Mouse (Mus musculus): ENCODE results near the gene Defb25.
A peak's percentile ranks its signal among the peaks of the same experiment; 100 is the strongest.
"Not testable (repeated sequence)": the region's sequence is repeated elsewhere in the genome, so short reads cannot be mapped to it uniquely, and the experiment has no call there.

The Defb25 gene

DNA sequence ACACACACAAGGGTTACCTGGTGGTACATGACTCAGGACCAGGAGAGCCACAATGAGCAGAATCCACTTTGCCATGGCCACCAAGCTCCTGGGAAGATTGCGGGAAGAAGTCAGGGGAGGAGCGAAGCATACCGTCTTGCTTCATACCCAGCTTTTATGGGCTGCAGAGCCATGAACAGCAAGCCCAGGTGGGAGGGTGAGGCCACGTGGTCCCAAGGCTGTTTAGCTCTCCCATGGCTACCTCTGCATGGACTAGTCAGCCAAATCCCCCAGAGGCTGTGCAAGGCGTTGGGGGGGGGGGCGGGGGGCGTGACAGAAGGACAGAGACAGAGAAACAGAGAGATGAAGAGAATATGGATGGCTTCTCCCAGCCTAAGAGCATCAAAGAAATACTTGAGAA lies at the start of gene Defb25:
TSS of gene Defb25 (minus strand) at position 101 of the 400 bp plus-strand sequence.
- DNase-seq: no peak

DNA sequence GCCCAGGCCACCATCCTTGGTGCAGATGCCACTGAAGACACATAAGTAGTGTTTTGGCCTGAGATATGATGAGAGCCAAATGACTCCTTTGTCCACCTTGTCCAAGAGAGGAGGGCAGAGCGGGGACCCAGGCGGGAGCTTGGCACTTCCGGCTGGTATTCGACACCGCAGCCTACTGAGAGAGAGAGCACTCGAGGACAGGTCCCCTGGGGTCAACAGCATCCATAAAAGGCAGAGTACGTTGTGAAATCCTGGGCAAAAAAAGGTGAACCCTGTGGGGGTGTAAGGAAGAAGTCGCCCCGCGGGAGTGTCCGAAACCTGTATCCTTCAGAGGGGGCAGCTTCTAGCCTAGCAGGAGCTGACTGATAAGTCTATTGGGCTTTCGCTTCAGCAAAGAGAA lies 49.3 kb upstream of the Defb25 start:
- peak; percentile 58 for DNase-seq

DNA sequence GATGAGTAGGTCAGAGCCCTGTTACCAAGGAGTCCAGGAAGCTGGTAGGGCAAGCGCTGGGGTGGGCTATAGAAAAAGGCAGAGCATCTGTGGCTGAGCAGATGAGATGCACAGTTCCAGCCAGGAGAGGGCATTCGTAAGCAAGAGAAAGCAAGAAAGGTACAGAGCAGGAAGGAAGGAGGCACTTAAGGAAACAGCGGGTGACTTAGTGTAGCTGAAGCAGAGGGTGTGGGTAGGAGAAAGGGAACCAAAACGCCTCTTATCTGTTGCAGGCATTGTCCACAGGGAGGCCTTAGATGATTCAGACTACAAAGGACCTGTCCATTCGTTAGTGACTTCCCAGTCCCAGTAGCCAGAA lies 48.8 kb upstream of the Defb25 start:
- DNase-seq: peak; percentile 49 to 69

DNA sequence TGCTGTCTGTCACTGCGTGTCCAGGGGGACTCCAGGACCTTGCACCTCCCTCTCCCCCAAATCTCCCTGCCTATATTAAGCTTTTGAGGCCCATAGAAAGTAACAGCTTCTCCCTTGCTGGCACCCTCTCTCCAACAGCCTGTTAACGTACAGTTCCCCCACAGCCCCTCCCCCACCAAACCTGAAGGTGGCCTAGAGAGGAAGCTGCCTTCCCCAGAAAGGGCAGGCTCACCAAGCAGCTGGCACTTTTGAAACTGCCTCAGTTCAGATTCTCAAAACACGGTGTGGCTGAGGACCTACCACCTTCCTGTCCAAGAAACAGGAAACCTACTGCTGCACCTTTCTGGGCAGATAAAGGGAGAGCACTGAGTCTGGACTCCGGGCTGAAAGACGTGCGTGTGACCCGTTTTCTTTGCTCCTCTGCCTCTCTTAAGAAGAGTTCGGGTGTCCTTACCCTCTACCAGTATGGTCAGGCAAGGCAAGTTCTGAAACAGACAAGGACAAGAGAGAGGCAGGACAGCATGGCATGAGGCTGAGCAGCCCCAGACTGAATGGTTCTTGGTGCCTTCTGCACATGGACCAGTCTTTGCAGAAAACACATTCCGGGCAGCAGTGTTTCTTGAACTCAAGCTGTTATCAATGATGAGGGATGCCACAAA lies 48.3 kb upstream of the Defb25 start:
- DNase-seq: peak; percentile 41 to 45

DNA sequence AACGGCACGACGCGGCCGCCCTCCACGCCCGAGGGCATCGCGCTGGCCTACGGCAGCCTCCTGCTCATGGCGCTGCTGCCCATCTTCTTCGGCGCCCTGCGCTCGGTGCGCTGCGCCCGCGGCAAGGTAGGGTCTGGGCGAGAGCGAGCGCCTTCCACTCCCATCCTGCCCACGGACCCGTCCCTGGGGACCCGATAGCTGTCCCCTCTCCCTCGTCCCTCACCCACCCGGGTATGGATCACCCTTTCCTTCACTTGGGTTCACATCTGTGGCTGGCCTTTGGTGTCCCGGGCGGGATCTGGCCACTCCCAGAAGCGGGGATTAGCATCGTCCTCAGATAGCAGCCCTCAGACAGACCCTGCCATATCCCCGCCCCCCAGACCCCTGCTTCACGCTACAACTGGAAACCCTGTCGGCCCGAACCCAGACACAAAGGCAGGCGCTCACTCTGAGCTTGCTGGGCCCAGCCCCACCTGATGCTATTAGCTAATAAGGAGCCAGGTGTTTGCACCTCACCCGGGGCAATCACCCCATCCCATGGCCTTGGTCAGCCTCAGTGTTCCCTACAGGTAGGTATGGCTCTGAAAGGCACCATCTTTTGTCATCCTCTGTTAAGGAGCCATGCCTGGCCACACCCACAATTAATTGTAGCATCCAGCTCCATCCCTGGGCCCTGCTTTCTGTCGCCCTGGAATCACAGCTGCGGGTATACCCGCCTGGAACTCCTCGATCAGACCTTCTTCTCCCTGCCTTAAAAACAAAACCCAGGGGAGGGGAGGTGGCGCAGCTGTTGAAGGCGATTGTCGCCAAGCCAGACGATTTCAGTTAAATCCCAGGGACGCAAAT lies 47.0 kb upstream of the Defb25 start:
- no peak for DNase-seq

DNA sequence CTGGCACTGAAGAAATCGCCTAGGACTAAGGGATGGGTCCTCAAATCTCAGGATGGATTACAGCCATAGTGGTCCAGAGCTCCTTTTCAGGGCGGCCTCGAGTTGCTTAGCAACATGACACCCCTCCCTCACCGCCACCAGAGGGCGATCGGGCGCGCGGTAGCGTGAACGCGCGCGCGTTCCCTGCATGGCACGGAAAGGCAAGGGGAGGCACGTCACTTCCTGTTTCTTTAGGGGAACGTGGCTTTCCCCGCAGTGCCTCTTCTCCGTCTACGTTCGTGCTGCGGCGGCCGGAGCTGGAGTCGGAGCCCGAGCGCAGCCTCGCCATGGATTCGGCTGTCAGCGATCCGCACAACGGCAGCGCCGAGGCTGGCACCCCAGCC lies 46.4 kb upstream of the Defb25 start, which contains the start of gene H13:
TSS of gene H13 (plus strand) at position 206 of the 383 bp plus-strand sequence.
- peak; percentile 88 to 92 for DNase-seq

DNA sequence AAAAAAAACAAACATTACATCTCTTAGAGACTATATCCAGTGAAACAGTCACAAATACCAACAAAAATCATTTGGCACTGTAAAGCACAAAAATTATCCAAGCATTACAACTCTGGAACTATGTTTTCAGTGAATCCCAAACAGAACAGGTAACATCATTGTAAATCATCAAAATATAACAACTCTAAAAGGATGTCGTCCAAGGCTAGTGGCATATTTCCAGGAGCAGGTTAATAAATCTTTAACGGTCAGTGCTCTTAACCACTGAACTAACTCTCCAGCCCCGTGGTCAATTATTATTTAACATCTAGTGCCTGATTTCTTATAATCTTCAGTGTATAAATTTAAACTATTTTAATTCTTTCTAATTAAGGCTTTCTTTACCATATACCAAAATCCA lies 43.3 kb upstream of the Defb25 start:
- not testable (repeated sequence) for DNase-seq

DNA sequence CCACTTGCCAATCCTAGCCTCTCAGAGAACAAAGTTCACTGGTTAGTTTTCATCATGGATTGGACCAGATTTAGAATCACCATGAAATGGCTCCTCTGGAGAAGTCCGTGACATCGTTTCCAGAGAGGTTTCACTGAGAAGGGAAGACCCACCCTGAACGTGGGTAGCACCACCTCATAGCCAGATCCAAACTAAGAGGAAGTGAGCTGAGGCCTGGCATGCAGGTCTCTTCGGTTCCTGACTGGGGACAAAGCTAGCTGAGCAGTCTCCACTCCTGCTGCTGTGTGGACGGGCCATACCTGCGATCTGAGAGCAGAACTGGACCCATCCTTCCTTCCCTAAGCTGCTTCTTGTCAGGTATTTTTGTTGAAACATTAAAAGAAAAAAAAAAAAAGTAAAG lies 38.3 kb upstream of the Defb25 start:
- DNase-seq: no peak

DNA sequence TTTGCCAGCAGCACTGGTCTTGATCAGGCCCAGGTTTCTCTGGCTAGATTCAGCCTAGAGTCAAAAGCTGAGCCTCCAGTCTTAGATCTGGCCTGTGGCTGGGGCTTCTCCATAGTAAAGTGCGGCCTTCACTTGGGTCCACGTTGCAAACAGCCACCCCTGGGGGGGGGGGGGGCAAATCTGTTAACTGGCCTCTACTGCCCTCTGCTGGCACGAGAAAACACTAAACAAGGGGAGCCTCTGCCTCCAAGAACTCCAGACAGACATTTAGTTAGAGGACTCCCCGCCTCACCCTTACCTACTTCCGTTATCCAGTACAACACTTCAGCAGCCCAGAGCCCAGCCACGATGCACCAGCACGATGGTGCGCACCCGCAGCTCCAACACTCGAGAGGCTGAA lies 34.5 kb upstream of the Defb25 start:
- DNase-seq: no peak

DNA sequence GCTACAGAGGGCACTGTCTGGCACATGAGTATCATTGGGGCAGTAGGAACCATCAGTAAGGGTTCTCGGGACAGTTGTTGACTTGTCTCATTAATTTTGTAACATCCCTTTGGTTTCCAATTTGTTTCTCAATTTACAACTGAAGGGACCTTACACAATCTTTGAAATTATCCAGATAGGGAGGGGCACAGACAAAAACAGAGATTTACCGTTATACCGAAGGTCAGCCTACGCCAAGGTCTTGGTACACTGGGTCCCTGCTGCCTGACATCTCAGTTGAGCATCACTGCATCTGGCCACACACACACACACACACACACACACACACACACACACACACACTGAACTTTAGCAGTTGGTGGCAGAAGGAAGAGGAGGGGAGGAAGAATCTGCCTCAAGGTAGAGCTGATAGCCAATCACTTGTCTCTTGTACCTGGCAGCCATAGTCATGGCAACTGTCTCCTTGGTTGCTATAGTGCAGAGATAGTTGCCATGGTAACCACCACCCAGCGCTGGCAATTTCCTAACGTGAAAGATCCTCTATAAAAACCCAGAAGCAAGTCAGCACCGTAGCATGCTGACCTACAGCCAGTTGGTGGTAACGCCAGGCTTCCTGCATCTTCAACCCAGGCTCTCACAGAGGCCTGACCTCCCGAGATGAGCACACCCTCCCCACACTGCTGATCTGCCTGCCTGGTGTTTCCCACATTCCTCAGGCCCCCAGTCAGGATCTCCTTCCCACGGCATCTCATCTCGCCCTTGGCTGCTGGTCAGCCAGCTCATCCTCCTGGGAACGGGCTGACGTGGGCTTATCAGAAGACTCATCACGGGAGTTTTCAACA lies 31.2 kb upstream of the Defb25 start:
- no peak for DNase-seq

DNA sequence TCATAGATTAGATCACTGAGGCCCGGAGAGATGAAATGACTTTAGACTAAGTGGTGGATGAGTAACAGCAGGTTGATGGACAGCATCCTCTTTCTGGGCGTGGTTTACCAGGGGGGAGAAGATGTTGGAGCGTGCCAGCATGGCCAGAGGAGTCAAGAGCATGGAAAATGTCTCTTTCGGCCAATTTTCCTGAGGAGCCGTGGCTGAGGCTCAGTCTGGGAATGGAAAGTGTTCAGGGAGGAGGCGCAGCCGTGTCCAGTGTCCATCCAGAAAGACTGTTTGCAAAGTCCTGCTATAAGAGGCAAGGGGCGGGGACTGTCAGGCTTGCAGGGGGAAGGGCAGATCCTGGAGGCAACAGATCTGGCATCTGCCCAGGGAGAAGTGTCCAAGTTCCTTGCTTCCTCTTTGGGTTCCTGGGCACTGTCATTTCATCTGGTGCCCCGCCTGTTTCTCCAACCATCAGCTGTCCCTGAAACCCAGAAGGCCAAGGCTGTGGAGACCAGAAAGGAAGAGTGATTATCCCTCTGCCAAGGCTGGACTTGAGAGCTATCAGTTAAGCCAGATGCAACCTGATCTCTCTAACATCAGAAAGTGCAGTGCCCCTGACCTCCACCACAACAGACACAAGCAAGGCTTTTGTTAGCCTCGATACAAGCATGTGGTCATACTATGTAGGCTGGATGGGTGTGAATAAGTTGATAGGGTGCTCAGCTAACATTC lies 30.2 kb upstream of the Defb25 start:
- DNase-seq: peak; percentile 73 to 75

DNA sequence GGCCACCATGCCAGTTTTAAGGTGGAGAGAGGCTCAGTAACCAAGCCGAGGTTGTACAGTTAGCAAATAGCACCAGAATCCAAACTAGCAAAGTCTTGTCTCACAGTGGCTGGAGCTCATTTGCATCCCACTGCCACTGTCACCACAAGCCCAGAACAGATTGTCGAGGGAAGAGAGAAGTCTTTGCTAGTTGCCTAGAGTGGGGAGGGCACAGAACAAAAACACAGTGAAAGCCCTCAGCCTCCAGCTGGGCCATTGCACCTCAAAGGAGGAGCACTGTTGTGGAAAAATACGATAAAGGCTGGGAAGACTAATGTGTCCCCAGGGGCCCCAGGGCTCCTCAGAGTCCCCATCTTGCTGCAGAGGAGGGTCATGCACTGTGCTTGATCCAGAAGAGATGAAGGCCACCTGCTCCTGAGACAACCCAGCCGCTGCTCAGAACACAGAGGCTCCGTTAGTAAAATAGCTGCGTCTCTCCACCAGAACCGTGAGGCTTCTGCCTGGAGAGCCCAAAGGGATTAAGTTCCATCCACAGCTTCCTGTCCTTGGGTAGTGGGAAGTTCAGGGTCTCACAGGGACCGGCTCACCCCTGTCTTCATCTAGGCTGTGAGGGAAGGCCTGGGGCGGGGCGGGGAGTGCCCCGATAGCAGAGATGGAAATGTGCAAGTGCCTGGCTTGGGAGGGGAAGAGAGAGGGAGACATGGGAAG lies 16.7 kb upstream of the Defb25 start:
- DNase-seq: peak in 1 of 2 experiments; percentile 33

DNA sequence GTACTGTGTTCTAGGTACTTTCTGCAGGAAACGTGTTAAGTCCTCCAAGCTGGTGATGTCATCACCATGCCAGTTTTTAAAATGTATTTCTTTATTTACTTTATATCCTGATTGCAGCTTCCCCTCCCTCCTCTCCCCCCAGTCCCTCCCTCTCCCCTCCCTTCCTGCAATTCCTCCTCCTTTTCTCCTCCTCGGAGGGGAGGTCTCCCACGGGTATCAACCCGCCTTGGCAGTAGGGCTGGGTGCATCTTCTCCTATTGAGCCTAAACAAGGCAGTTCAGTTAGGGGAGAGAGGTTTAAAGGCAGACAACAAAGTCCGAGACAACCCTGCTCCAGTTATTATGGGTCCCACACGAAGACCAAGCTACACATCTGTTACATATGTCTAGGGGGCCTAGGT lies 16.0 kb upstream of the Defb25 start:
- DNase-seq: no peak

DNA sequence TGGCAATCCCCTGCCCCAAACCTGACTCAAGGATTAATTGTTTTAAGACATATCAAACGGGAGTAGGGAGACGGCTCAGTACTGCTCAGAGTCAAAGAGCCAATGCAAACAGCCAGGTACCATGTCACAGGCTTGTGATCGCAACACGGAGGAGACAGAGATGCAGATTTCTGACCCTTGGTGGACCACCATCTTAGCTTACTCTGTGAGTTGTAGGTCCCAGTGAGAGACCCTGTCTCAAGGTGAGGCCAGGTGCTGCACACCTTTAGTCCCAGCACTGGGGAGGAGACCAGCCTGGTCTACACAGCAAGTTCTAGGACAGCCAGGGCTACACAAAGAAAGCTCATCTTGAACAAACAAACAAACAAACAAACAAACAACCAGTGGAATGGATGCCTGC lies 14.5 kb upstream of the Defb25 start:
- DNase-seq: no peak

DNA sequence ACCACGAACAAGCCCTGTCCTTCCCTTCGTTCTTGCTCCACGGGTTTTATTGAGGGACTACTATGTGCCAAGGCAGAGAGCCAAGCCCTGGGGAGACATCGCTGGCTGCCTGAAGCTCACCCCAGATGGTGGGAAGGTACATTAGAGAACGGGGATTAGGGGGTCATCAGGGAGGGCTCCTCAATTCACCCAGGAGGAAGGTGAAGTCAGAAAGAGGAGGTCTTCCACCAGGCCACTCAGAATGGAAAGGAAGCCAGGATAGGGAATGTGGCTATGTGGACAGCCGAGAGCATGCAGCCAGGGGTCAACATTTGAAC lies 14.1 kb upstream of the Defb25 start:
- no peak for DNase-seq

DNA sequence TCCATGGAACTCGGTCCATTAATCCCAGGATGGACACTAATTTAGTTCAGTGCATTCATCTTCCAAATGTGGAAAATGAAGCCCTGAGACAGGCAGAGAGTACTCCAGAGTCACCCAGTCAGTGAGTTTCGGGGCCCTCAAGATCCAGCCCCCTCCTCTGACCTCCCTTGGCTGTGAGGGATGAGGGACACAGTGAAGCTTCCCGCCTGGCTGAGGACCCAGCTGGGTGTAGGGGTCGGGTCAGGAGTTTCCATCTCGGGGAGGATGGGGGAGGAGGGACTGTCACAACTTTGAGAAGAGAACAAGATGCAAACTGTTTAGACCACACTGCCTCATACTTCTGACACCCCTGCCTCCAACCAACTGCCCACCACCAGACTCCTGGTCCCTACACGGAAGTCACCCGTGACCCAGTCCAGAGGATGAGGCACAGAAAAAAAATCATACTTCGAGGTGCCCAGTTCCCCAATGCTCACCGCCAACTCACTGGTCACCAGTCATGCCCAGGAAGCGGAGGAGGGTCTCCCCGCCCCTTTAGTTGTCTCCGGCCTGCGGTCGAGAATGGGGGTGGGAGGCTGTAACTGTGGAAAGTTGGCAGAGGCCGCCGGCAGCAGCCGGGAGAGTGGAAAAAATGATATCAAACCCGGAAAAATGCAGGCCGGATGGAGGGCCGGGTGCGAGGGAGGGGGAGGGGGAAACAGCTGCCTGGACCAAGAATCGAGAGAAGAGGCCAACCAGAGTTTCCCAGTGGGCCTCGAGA lies 13.6 kb upstream of the Defb25 start:
- DNase-seq: peak; percentile 72 to 73

DNA sequence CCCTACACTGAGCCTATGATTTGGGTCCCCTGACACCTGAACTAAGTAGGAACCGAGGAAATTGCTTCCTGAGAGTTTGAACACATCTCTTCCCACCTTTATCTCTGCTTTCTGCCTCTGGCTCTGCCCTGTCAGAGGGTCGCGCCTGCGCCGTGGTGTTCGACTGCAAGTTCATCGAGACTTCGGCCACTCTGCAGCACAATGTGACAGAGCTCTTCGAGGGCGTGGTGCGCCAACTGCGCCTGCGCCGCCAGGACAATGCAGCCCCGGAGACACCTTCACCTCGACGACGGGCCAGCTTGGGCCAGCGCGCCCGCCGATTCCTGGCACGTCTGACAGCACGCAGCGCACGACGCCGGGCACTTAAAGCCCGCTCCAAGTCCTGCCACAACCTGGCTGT lies 11.5 kb upstream of the Defb25 start:
- DNase-seq: no peak

DNA sequence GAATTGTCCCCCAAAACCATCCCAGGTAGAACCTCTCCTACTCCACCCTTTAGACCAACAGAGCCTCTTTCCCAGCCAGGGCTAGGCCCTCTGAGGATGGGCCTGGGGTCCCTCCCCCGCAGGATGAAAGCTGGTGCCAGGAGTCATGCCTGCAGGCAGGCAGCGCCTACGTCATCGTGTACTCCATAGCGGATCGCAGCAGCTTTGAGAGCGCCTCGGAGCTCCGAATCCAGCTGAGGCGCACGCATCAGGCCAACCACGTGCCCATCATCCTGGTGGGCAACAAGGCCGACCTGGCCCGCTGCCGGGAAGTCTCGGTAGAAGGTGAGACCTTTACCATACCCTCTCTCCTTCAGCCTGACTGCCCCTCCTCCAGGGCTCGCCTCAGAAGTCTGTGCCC lies 10.5 kb upstream of the Defb25 start:
- DNase-seq: no peak

DNA sequence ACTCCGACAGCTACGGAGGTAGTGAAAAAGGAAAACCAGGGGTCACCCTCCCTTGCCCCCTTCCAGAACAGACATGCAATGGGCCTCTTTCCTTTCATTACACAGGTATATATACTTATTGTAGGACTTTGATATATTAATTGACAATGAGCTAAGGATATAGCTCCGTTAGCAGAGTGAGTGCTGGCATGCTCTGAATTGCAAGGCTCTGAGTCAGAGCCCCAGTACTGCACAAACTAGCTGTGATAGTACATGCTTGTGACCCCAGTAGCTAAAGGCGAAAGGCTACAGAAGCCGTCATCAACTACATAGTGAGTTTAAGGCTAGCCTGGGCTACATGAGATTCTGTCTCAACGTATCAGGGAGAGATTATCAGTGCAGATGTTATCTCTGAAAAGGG lies 7.1 kb upstream of the Defb25 start:
- no peak for DNase-seq

DNA sequence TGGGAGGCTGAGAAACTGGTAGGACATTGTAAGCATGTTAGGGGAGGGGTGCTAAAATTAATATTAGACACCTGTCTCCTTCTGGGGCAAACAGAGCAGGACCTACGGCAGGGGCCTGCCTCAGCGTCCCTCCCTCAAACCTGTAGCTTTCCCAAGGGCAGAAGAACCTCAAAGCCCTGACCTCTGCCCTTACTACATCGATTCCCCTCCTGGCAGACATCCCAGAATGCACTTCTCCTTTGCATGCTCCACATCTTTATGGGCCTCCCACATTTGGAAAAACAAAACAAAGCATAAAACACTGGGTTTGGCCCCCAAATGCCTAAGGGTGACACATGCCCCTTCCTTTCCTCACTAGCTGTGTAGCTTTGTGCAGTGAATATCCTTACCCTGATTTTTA lies 6.4 kb upstream of the Defb25 start:
- no peak for DNase-seq

DNA sequence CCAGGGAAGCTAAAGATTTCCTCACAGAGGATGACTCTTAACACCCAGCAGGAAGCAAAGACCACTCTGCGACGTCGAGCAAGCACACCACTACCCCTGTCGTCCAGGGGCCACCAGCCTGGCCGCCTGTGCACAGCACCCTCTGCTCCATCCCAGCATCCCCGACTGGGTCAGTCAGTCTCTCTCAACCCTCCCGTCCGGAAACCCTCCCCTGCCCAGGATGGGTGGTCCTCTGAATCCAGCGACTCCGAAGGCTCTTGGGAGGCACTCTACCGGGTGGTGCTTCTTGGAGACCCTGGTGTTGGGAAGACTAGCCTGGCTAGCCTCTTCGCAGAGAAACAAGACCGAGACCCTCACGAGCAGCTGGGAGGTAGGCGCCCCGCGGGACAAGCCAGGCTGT lies 5.2 kb upstream of the Defb25 start:
- DNase-seq: no peak

All from lung, adult 18-20 months (tissue).